Mouse (Mus musculus) lung, embryonic 15.5 days (tissue): ENCODE results near the gene Rpl13a. TPM values are rescaled to one million over a fixed set of nuclear protein-coding genes. Genes with fewer than 3 reads are reported as not detected.

ENCODE experiments used
- ATAC-seq: fragments of 200-750 bp; cut with Nextera tagmentation; 2 replicates; pipeline ENCODE4 v1.8.0; 2017; ENCODE audit warnings: moderate number of reproducible peaks, borderline replicate concordance; ENCODE audit not compliant: low FRiP score, low TSS enrichment; ENCODE audit errors: extremely low read depth
- H3K27ac ChIP-seq: fragments of 300-500 bp; sonication (generic); 2 replicates; pipeline ENCODE4 v1.5.1; 2015; ENCODE audit warnings: moderate library complexity, mild to moderate bottlenecking, inconsistent platforms
- H3K27me3 ChIP-seq: fragments of 300-500 bp; sonication (generic); 2 replicates; pipeline ENCODE4 v1.6.1; 2015; ENCODE audit warnings: inconsistent platforms
- H3K36me3 ChIP-seq: fragments of 300-500 bp; sonication (generic); 2 replicates; pipeline ENCODE4 v1.6.1; 2015; ENCODE audit warnings: inconsistent platforms
- H3K4me1 ChIP-seq: fragments of 300-500 bp; sonication (generic); 2 replicates; pipeline ENCODE4 v1.6.1; 2015; ENCODE audit warnings: inconsistent platforms
- H3K4me2 ChIP-seq: fragments of 300-500 bp; sonication (generic); 2 replicates; pipeline ENCODE4 v1.6.1; 2015; ENCODE audit warnings: inconsistent platforms, mild to moderate bottlenecking, moderate library complexity
- H3K4me3 ChIP-seq: fragments of 300-500 bp; sonication (generic); 2 replicates; pipeline ENCODE4 v1.5.1; 2015; ENCODE audit warnings: mild to moderate bottlenecking, inconsistent platforms
- H3K9ac ChIP-seq: fragments of 300-500 bp; sonication (generic); 2 replicates; pipeline ENCODE4 v1.6.1; 2015; ENCODE audit warnings: inconsistent platforms
- H3K9me3 ChIP-seq: fragments of 300-500 bp; sonication (generic); 2 replicates; pipeline ENCODE4 v1.6.1; 2016; ENCODE audit warnings: inconsistent platforms
- WGBS: fragments of 180-500 bp; shearing (Covaris S2); methylation state at CpG from one replicate; pipeline ENCODE4 v1.1.7; 2015; 5-methylcytosine and 5-hydroxymethylcytosine counted together
- polyA plus RNA-seq: library from polyadenylated mRNA; unstranded; fragments of >200 nt; fragmentation: Nextera tagmentation; extraction: Ambion mirVana; gene quantifications from 2 replicates; pipeline ENCODE4 v1.2.1, GENCODE M21; 2015

The Rpl13a gene
- polyA plus RNA-seq, 1 experiment from 2014 or later: 1,187 TPM

DNA sequence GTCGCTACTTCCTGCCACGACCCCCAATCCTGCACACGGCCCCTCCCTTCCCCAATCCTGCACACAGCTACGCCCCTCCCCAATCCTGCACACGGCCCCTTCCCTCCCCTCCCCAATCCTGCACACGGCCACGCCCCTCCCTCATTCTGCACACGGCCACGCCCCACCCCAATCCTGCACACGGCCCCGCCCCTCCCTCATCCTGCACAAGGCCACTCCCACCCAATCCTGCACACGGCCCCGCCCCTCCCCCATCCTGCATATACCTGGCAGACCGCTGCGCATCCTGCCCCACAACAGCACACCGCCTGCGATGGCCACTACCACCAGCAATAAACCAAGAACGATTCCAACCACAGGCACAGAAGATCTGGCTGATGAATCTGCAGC lies 35.0 kb downstream of the Rpl13a start:
- Histone ChIP-seq H3K9me3 (no peaks in the 10 kb centered on the region), H3K9ac (no peak overlapping the region), H3K4me3 (no peak overlapping the region), H3K27me3 (no peaks in the 10 kb centered on the region), H3K4me2 (no peak overlapping the region), H3K4me1 (peaks cover 25% of the 10 kb centered on the region), H3K36me3 (peaks cover 7% of the 10 kb centered on the region), H3K27ac (peak overlapping the region; percentile 79)
- no peak for ATAC-seq
- WGBS: 37% methylated on average over 17 of the region's 18 CpGs

GRCm38 (mm10) chr7:45092828-45093515 lies 35.6 kb downstream of the Rpl13a start:
- Histone ChIP-seq H3K36me3 (peaks cover 13% of the 10 kb centered on the region), H3K4me3 (no peak overlapping the region), H3K4me1 (peaks cover 25% of the 10 kb centered on the region), H3K27me3 (no peaks in the 10 kb centered on the region), H3K9ac (no peak overlapping the region), H3K27ac (peak overlapping the region; percentile 79), H3K4me2 (peak overlapping the region; percentile 6; the same call in 1 of the 2 replicates), H3K9me3 (no peaks in the 10 kb centered on the region)
- 45% methylated on average over 12 of the region's 12 CpGs for WGBS
- ATAC-seq: no peak

- Histone ChIP-seq H3K4me2 (peak within 1 kb of the TSS; percentile 72), H3K36me3 (peaks cover 22% of the 10 kb centered on the region), H3K4me3 (peak within 1 kb of the TSS; percentile 52), H3K27me3 (no peaks in the 10 kb centered on the region), H3K9ac (peak within 1 kb of the TSS; percentile 62), H3K27ac (peak within 1 kb of the TSS; percentile 79), H3K4me1 (peaks cover 25% of the 10 kb centered on the region), H3K9me3 (no peaks in the 10 kb centered on the region)
- ATAC-seq: peak; percentile 97
- WGBS: under 1% methylated on average over 16 of the region's 16 CpGs
These were observed 36.5 kb downstream of the Rpl13a start, which contains the start of gene Rcn3 for GRCm38 (mm10) chr7:45092048-45092447. TSS of gene Rcn3 (minus strand) at chr7:45092221.

DNA sequence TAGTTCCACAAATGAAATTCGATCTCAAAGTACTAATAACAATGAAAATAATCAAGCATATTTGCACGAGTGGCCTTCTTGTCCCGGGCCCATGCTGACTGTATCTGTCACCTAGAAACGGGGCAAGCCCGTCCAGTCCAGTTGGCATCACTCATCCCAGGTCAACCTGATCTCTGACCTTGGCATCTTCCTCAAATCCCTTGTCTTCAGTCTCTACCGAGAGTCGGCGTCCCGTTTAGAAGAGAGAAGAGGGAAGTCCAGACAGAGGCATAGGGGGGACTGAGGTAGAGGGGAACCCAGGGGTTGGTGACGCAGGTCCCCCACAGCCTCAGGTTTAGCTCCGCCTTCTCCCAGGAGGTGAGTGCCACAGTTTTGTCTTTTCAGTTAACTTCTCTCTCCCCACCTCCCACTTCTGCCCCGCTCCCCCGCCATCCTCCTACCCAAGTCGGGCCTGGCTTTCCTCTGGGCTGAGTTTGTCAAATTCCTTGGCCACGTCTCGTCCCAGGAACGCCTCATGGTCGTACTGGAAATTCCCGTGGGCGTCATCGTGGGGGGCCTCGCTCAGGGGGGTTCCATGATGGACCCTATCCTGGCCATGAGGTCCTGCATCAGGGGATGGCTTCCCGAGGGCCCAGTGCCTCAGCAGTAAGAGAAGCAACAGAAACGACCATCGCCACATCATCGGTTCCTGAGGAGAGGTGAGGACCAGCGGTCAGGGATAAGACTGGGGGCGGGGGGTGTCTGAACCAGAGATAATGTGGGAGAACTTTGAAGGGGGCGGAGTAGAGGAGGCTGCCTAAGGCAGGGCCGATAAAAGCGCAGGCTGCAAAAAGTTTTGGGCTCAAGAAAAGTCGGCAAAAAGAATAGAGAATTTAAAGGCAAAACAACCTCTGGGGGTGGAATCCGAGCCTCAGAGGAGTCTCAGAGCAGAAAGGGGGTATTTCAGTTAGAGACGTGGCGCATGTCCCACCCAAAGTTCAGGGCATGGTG lies 37.3 kb downstream of the Rpl13a start:
- ATAC-seq: peak; percentile 68
- peaks cover 25% of the 10 kb centered on the region for H3K4me1 ChIP-seq
- peak overlapping the region; percentile 52 for H3K4me3 ChIP-seq
- 6% methylated on average over 35 of the region's 35 CpGs for WGBS
- H3K9me3 ChIP-seq: no peaks in the 10 kb centered on the region
- H3K36me3 ChIP-seq: peaks cover 29% of the 10 kb centered on the region
- peak overlapping the region; percentile 72 for H3K4me2 ChIP-seq
- H3K27ac ChIP-seq: peak overlapping the region; percentile 79
- H3K27me3 ChIP-seq: no peaks in the 10 kb centered on the region
- peak overlapping the region; percentile 62 for H3K9ac ChIP-seq

- Histone ChIP-seq H3K4me1 (peaks cover 25% of the 10 kb centered on the region), H3K27ac (0 out of 2 replicates have a peak overlapping the region, but pooled peaks have one; percentile 79), H3K4me2 (peak overlapping the region; percentile 72), H3K4me3 (peak overlapping the region; percentile 52), H3K27me3 (no peaks in the 10 kb centered on the region), H3K9me3 (no peaks in the 10 kb centered on the region), H3K9ac (peak overlapping the region; percentile 62), H3K36me3 (peaks cover 38% of the 10 kb centered on the region)
- no peak for ATAC-seq
- 72% methylated on average over 13 of the region's 13 CpGs for WGBS
These were observed 38.1 kb downstream of the Rpl13a start for GRCm38 (mm10) chr7:45090251-45090977.

DNA sequence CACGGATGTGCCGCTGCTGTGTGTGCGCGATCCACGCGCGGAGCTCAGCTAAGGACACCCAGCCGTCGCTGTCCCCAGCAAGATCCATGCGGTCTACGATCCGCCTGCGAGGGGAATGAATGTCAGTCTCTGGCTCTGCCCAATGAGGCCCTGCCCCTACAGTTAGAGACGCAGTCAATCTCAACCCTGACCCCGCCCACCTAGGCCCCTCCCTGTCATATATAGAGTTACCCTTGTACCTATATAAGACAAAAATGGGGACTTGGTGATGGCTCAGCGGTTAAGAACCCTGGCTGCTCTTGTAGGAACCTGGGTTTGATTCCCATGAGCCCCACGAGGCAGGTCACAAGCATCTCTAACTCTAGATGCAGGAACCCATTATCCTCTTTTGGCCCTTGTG lies 40.0 kb downstream of the Rpl13a start:
- Histone ChIP-seq H3K4me1 (peaks cover 24% of the 10 kb centered on the region), H3K4me2 (no peak overlapping the region), H3K27ac (no peak overlapping the region), H3K9ac (no peak overlapping the region), H3K27me3 (no peaks in the 10 kb centered on the region), H3K36me3 (peaks cover 53% of the 10 kb centered on the region), H3K9me3 (no peaks in the 10 kb centered on the region), H3K4me3 (no peak overlapping the region)
- ATAC-seq: no peak
- 92% methylated on average over 17 of the region's 17 CpGs for WGBS

- Histone ChIP-seq H3K36me3 (peaks cover 68% of the 10 kb centered on the region), H3K4me1 (peaks cover 19% of the 10 kb centered on the region), H3K4me2 (no peak overlapping the region), H3K27me3 (no peaks in the 10 kb centered on the region), H3K9ac (no peak overlapping the region), H3K27ac (no peak overlapping the region), H3K9me3 (no peaks in the 10 kb centered on the region), H3K4me3 (no peak overlapping the region)
- no peak for ATAC-seq
- WGBS: 75% methylated on average over 4 of the region's 4 CpGs
These were observed 42.5 kb downstream of the Rpl13a start for GRCm38 (mm10) chr7:45086084-45086483.

DNA sequence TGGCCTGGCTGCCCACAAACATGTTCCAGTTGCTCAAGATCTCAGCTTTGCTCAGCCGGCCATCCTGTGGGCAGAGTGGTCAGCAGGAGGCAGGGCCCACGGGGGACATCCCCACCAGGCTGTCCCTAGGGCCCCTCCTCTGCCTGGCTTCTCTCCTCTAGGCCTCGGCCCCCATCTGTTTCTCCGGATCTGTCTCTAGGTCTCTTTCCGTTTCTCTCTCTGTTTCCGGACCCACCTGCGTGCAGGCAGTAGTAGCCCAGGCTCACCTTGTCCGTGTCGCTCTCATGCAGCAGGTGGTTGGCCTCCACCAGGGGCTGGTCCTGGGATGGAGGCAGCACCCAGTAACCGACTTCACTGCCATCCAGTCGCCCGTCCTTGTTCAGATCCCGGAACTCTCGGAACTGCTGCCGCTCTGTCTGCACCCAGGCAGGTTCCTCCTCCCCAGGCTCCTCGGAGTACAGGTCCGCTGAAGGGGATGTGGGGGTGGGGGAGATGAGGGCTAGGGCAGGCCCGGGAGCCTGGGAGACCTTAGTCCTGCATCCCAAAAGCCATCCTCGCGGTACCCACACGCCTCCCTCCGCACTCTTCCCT lies 45.2 kb downstream of the Rpl13a start:
- Histone ChIP-seq H3K4me3 (no peak overlapping the region), H3K27ac (0 out of 2 replicates have a peak overlapping the region, but pooled peaks have one; percentile 59), H3K9ac (no peak overlapping the region), H3K27me3 (no peaks in the 10 kb centered on the region), H3K4me1 (peaks cover 9% of the 10 kb centered on the region), H3K4me2 (no peak overlapping the region), H3K36me3 (peaks cover 59% of the 10 kb centered on the region), H3K9me3 (no peaks in the 10 kb centered on the region)
- no peak for ATAC-seq
- WGBS: 78% methylated on average over 22 of the region's 22 CpGs

DNA sequence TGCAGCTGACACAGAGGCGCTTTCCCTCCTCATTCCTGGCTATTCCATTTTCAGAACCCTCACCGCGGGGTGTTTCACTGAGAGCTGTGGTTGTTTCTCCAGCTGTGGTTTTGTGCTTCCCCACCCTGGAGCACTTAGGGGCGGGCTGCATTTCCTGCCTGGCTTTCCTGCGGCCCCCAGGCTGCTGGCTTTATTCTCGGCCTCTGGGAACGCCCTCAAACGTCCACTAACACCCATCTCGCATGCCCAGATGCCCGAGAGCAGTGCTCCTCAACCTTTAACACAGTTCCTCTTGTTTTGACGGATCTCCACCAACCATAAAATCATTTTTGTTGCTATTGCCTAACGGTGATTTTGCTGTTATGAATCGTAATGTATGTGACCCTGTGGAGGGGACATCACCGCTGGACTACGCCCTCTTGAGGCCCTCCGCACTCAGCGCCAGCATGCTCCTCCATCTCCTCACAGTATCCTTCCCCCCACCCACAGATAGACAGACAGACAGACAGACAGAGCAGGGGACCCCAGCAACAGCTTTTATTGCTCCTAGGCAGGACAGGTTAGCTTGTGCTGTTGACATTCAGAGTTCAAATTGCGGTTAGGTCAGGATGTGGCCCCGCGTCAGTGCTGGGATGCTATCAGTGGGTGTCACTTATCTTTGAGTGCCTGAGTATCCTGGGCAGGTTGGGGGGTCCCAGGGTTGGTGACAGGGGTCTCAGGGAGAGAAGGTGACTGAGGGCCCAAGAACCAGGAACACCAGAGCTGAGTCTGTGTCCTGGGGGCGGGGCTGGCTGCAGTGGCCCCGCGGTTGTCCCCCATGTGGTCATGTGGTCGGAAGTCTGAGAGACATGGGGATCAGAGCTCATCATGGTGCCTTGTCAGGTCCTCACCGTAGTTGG lies 45.9 kb downstream of the Rpl13a start:
- Histone ChIP-seq H3K4me2 (no peak overlapping the region), H3K27ac (peak overlapping the region; percentile 59; the same call in 1 of the 2 replicates), H3K4me3 (no peak overlapping the region), H3K27me3 (no peaks in the 10 kb centered on the region), H3K4me1 (peaks cover 9% of the 10 kb centered on the region), H3K9ac (no peak overlapping the region), H3K36me3 (peaks cover 54% of the 10 kb centered on the region), H3K9me3 (no peaks in the 10 kb centered on the region)
- ATAC-seq: no peak
- 65% methylated on average over 25 of the region's 25 CpGs for WGBS

- Histone ChIP-seq H3K36me3 (peaks cover 53% of the 10 kb centered on the region), H3K4me2 (no peak overlapping the region), H3K4me1 (peaks cover 9% of the 10 kb centered on the region), H3K4me3 (no peak overlapping the region), H3K9ac (no peak overlapping the region), H3K27ac (no peak overlapping the region), H3K9me3 (no peaks in the 10 kb centered on the region), H3K27me3 (no peaks in the 10 kb centered on the region)
- ATAC-seq: no peak
- 42% methylated on average over 5 of the region's 5 CpGs for WGBS
These were observed 47.5 kb downstream of the Rpl13a start for GRCm38 (mm10) chr7:45081016-45081415.
